15 mouse cellular contexts compared by ENCODE assay signal in genomic region chr10:86479718-86480121, GRCm38 (mm10). TPM values are rescaled to one million over a fixed set of nuclear protein-coding genes. Genes with fewer than 3 reads are reported as not detected.
DNase-seq lines count a peak whose midpoint lies in the region; ATAC-seq and TF ChIP-seq lines count a peak whose summit lies in the region.
"Had no signal": no experiment of that assay in that cellular context is flagged by ENCODE, and none has a peak within 500 bp of the region (broad histone marks: within the 10 kb centered on the region; RNA-seq: fewer than 3 reads in every experiment).

No protein-coding gene starts in this region.

- dilution Hi-C loops in CH12.LX (cut with MboI; ENCODE audit: extremely low pct_ligation_motif_present, extremely low pct_unique_long_range_greater_than_20kb, low sequenced_read_pairs): no loop called here

- H3K4me1 ChIP-seq in kidney, embryonic 14.5 days (ENCODE audit: control insufficient read depth, insufficient read depth, low read length): 0 out of 2 replicates have a peak, but pooled peaks cover 2% of the 10 kb centered on the region
- peaks cover 12% of the 10 kb centered on the region for H3K4me1 ChIP-seq in kidney, embryonic 16.5 days (ENCODE audit: insufficient read depth, low read length)
- peaks cover 42 to 93% of the 10 kb centered on the region in 2 experiments for H3K4me1 ChIP-seq in CH12.LX (ENCODE audit: control insufficient read depth in 1 of 2, insufficient read depth in 2 of 2)
- H3K4me1 ChIP-seq: liver, embryonic 13.5 days had no signal

- in situ Hi-C loops in CH12.LX (cut with MboI; ENCODE audit: low pct_ligation_motif_present, low pct_unique_long_range_greater_than_20kb, low sequenced_read_pairs): no loop called here

- TF ChIP-seq CTCF in CH12.LX (conservative IDR thresholded peaks at IDR 0.05 in 1 of 2, IDR thresholded peaks at IDR 0.05 in 1 of 2; ENCODE audit: low read depth in 2 of 2, low read length in 2 of 2): no peak

- no peak overlapping the region for H3K9ac ChIP-seq in kidney, embryonic 14.5 days (ENCODE audit: low read depth, low read length)
- no peak overlapping the region for H3K9ac ChIP-seq in kidney, embryonic 16.5 days (replicated peaks; ENCODE audit: low read length)
- H3K9ac ChIP-seq in CH12.LX (ENCODE audit: insufficient read depth, low read depth): no peak overlapping the region
- H3K9ac ChIP-seq: forebrain, embryonic 15.5 days; intestine, embryonic 15.5 days; liver, embryonic 13.5 days had no signal

- TF ChIP-seq RAD21 in CH12.LX (IDR thresholded peaks at IDR 0.05; ENCODE audit: low read depth, low read length): no peak

- no peaks in the 10 kb centered on the region for H3K36me3 ChIP-seq in kidney, embryonic 14.5 days (ENCODE audit: control insufficient read depth, insufficient read depth, low read length)
- H3K36me3 ChIP-seq in kidney, embryonic 16.5 days (ENCODE audit: insufficient read depth, low read length): no peaks in the 10 kb centered on the region
- H3K36me3 ChIP-seq in CH12.LX (replicated peaks in 1 of 2; ENCODE audit: control insufficient read depth in 1 of 2, insufficient read depth in 1 of 2, low read length in 1 of 2): peaks cover 5 to 62% of the 10 kb centered on the region in 2 experiments
- H3K36me3 ChIP-seq: forebrain, embryonic 15.5 days; intestine, embryonic 15.5 days; liver, embryonic 13.5 days had no signal

- DNase-seq in CH12.LX (ENCODE audit: extremely low read depth): no peak
- DNase-seq in embryo, embryonic 10.5 days (ENCODE audit: low spot score): peak; percentile 30
- DNase-seq in ovary, adult 18-20 months (ENCODE audit: low spot score): no peak
- DNase-seq in spleen, adult 12 weeks (ENCODE audit: low spot score): no peak
- no peak for DNase-seq in liver
- DNase-seq: adrenal gland, adult 8-10 months; gastrocnemius, postnatal 14 days; liver, embryonic 13.5 days; lung, postnatal 36 days had no signal

- H3K27ac ChIP-seq in kidney, embryonic 14.5 days (ENCODE audit: low read depth, low read length): no peak overlapping the region
- H3K27ac ChIP-seq in kidney, embryonic 16.5 days (ENCODE audit: low read length): no peak overlapping the region
- peak overlapping the region; percentile 32; the same call in 1 of the 2 replicates for H3K27ac ChIP-seq in CH12.LX (ENCODE audit: insufficient read depth, low read depth)
- H3K27ac ChIP-seq: forebrain, embryonic 15.5 days; intestine, embryonic 15.5 days; liver, embryonic 13.5 days had no signal

- no peak overlapping the region for H3K4me2 ChIP-seq in kidney, embryonic 14.5 days (replicated peaks; ENCODE audit: low read depth, low read length)
- no peak overlapping the region for H3K4me2 ChIP-seq in kidney, embryonic 16.5 days (replicated peaks; ENCODE audit: low read depth, low read length)
- no peak overlapping the region for H3K4me2 ChIP-seq in CH12.LX (ENCODE audit: insufficient read depth, low read depth, poor library complexity, severe bottlenecking)
- H3K4me2 ChIP-seq: forebrain, embryonic 15.5 days; intestine, embryonic 15.5 days; liver, embryonic 13.5 days had no signal

- no peaks in the 10 kb centered on the region for H3K79me2 ChIP-seq in CH12.LX (replicated peaks; ENCODE audit: control insufficient read depth, extremely low read depth, insufficient read depth, poor library complexity, severe bottlenecking)

- TF ChIP-seq EP300 in CH12.LX (IDR thresholded peaks at IDR 0.05; ENCODE audit: low read length): no peak

- 20% methylated on average over 4 of the region's 4 CpGs for WGBS in kidney, embryonic 14.5 days
- 24% methylated on average over 4 of the region's 4 CpGs for WGBS in kidney, embryonic 16.5 days

- ATAC-seq in kidney, embryonic 14.5 days (ENCODE audit: low FRiP score, low TSS enrichment): 0 out of 2 replicates have a peak, but pooled peaks have one; percentile 25
- no peak for ATAC-seq in kidney, embryonic 16.5 days (ENCODE audit: low FRiP score, low TSS enrichment)
- ATAC-seq in cerebellum, adult (ENCODE audit: insufficient number of reproducible peaks, low FRiP score, low TSS enrichment): peak; percentile 89
- ATAC-seq: forebrain, embryonic 15.5 days; intestine, embryonic 15.5 days; midbrain, embryonic 16.5 days had no signal

- no peaks in the 10 kb centered on the region for H3K27me3 ChIP-seq in kidney, embryonic 14.5 days (ENCODE audit: control insufficient read depth, insufficient read depth, low read length)
- H3K27me3 ChIP-seq in kidney, embryonic 16.5 days (ENCODE audit: insufficient read depth, low read length): no peaks in the 10 kb centered on the region
- H3K27me3 ChIP-seq in CH12.LX (replicated peaks): no peaks in the 10 kb centered on the region
- H3K27me3 ChIP-seq: forebrain, embryonic 15.5 days; intestine, embryonic 15.5 days; liver, embryonic 13.5 days had no signal

- TF ChIP-seq POLR2A in CH12.LX (IDR thresholded peaks at IDR 0.05; ENCODE audit: low read depth, low read length): no peak

- H3K4me3 ChIP-seq in kidney, embryonic 14.5 days (ENCODE audit: low read length): no peak overlapping the region
- H3K4me3 ChIP-seq in kidney, embryonic 16.5 days (ENCODE audit: low read length): no peak overlapping the region
- no peak overlapping the region for H3K4me3 ChIP-seq in CH12.LX (replicated peaks in 1 of 3; ENCODE audit: low read depth in 2 of 3, low read length in 2 of 3, poor library complexity in 1 of 3)
- H3K4me3 ChIP-seq: forebrain, embryonic 15.5 days; intestine, embryonic 15.5 days; liver, embryonic 13.5 days had no signal

- H3K9me3 ChIP-seq in kidney, embryonic 14.5 days (ENCODE audit: control insufficient read depth, low read length): no peaks in the 10 kb centered on the region
- H3K9me3 ChIP-seq in kidney, embryonic 16.5 days (ENCODE audit: low read length): no peaks in the 10 kb centered on the region
- no peaks in the 10 kb centered on the region for H3K9me3 ChIP-seq in CH12.LX (replicated peaks; ENCODE audit: low read length)
- H3K9me3 ChIP-seq: forebrain, embryonic 15.5 days; intestine, embryonic 15.5 days; liver, embryonic 13.5 days had no signal

TF ChIP-seq in CH12.LX, 34 proteins besides CTCF, POLR2A, EP300 and RAD21:
- TF ChIP-seq ELF1 (IDR thresholded peaks at IDR 0.05; ENCODE audit: low read depth, low read length): no peak
- TF ChIP-seq GABPA (IDR thresholded peaks at IDR 0.05; ENCODE audit: insufficient replicate concordance, low read depth, low read length): no peak
- TF ChIP-seq MAZ (IDR thresholded peaks at IDR 0.05; ENCODE audit: low read depth, low read length): no peak
- TF ChIP-seq ETS1 (conservative IDR thresholded peaks at IDR 0.05; ENCODE audit: low read depth, low read length): no peak
- TF ChIP-seq PAX5 (IDR thresholded peaks at IDR 0.05; ENCODE audit: low read length): no peak
- no peak for TF ChIP-seq MXI1 (IDR thresholded peaks at IDR 0.05; ENCODE audit: low read depth, low read length)
- no peak for TF ChIP-seq ZC3H11A (IDR thresholded peaks at IDR 0.05; ENCODE audit: low read depth, low read length)
- TF ChIP-seq POLR2AphosphoS2 (IDR thresholded peaks at IDR 0.05; ENCODE audit: low read depth, low read length): no peak
- no peak for TF ChIP-seq TBP (conservative IDR thresholded peaks at IDR 0.05; ENCODE audit: low read depth, low read length)
- TF ChIP-seq BHLHE40 (IDR thresholded peaks at IDR 0.05; ENCODE audit: low read depth, low read length): no peak
- no peak for TF ChIP-seq ZNF384 (IDR thresholded peaks at IDR 0.05; ENCODE audit: low read depth, low read length)
- no peak for TF ChIP-seq NRF1 (IDR thresholded peaks at IDR 0.05; ENCODE audit: low read depth, low read length)
- no peak for TF ChIP-seq MAFK (IDR thresholded peaks at IDR 0.05; ENCODE audit: insufficient replicate concordance, low read length)
- TF ChIP-seq IRF4 (IDR thresholded peaks at IDR 0.05; ENCODE audit: low read depth, low read length): no peak
- no peak for TF ChIP-seq JUN (IDR thresholded peaks at IDR 0.05; ENCODE audit: insufficient read depth, low read depth, low read length)
- no peak for TF ChIP-seq RCOR1 (conservative IDR thresholded peaks at IDR 0.05; ENCODE audit: low read depth, low read length)
- TF ChIP-seq CHD1 (IDR thresholded peaks at IDR 0.05; ENCODE audit: low read depth, low read length): no peak
- no peak for TF ChIP-seq ZKSCAN1 (IDR thresholded peaks at IDR 0.05; ENCODE audit: borderline replicate concordance, low read depth, low read length)

RNA-seq across cellular contexts. Expression of gene Syn3, which starts 19.0 kb away (rescaled TPM):
- 6.3 and 8.4 TPM in 2 replicates for polyA plus RNA-seq in kidney, embryonic 14.5 days (2014; fragmentation: Nextera tagmentation; extraction: Ambion mirVana)
- 7.4 and 9.4 TPM in 2 replicates for polyA plus RNA-seq in kidney, embryonic 16.5 days (2015; fragmentation: Nextera tagmentation; extraction: Ambion mirVana)
- total RNA-seq in CH12.LX (2012; rRNA removed): 3.7 and 8.9 TPM in 2 replicates
- 2.6 and 2.8 TPM in 2 replicates for total RNA-seq in CH12.LX (2014; rRNA removed)
- 5.6 and 5.9 TPM in 2 replicates for polyA plus RNA-seq in CH12.LX (2012; ENCODE audit: insufficient read length, low read depth)
